ENCODE assay signal across 20 mouse cellular contexts in genomic region chr1:57608423-57608679, GRCm38 (mm10).
DNase-seq lines count a peak whose midpoint lies in the region; ATAC-seq and TF ChIP-seq lines count a peak whose summit lies in the region.
"Had no signal": no experiment of that assay in that cellular context is flagged by ENCODE, and none has a peak within 500 bp of the region (broad histone marks: within the 10 kb centered on the region; RNA-seq: fewer than 3 reads in every experiment).

No protein-coding gene starts in this region.

- H3K4me3 ChIP-seq in embryonic facial prominence, embryonic 11.5 days (ENCODE audit: low read depth, low read length) = no peak overlapping the region
- no peak overlapping the region for H3K4me3 ChIP-seq in embryonic facial prominence, embryonic 10.5 days
- no peak overlapping the region for H3K4me3 ChIP-seq in embryonic facial prominence, embryonic 12.5 days
- H3K4me3 ChIP-seq in forebrain, postnatal 0 days (ENCODE audit: low read depth, low read length) = no peak overlapping the region
- no peak overlapping the region for H3K4me3 ChIP-seq in midbrain, embryonic 12.5 days
- H3K4me3 ChIP-seq: heart, adult 2 months; layer of hippocampus, adult 2 months; limb, embryonic 10.5 days; megakaryocyte, embryonic 14.5 days; myocyte had no signal

- H3K4me1 ChIP-seq in embryonic facial prominence, embryonic 11.5 days (ENCODE audit: control insufficient read depth, insufficient read depth, low read length) = no peaks in the 10 kb centered on the region; the same call in 1 of the 2 replicates
- H3K4me1 ChIP-seq in embryonic facial prominence, embryonic 10.5 days = peaks cover 32% of the 10 kb centered on the region
- H3K4me1 ChIP-seq in embryonic facial prominence, embryonic 12.5 days = peaks cover 9% of the 10 kb centered on the region
- 0 out of 2 replicates have a peak, but pooled peaks cover 8% of the 10 kb centered on the region for H3K4me1 ChIP-seq in forebrain, postnatal 0 days (ENCODE audit: insufficient read depth)
- peaks cover 30% of the 10 kb centered on the region for H3K4me1 ChIP-seq in midbrain, embryonic 12.5 days
- H3K4me1 ChIP-seq: megakaryocyte, embryonic 14.5 days had no signal

- ATAC-seq in embryonic facial prominence, embryonic 11.5 days (replicated peaks; ENCODE audit: insufficient number of reproducible peaks, low FRiP score, low TSS enrichment, low read depth) = 0 out of 2 replicates have a peak, but pooled peaks have one; percentile 39
- peak; percentile 61; the same call in 1 of the 2 replicates for ATAC-seq in embryonic facial prominence, embryonic 12.5 days (ENCODE audit: insufficient number of reproducible peaks, insufficient read depth, low FRiP score, low TSS enrichment)
- ATAC-seq in forebrain, postnatal 0 days = 0 out of 2 replicates have a peak, but pooled peaks have one; percentile 25
- peak; percentile 75 for ATAC-seq in midbrain, embryonic 12.5 days (ENCODE audit: low FRiP score, low read depth)
- ATAC-seq: CD4-positive, CD25-positive, alpha-beta regulatory T cell, adult 4 months; liver, postnatal 0 days; Patski had no signal

- no peak overlapping the region for H3K9ac ChIP-seq in embryonic facial prominence, embryonic 11.5 days (replicated peaks; ENCODE audit: low read length)
- no peak overlapping the region for H3K9ac ChIP-seq in embryonic facial prominence, embryonic 12.5 days
- H3K9ac ChIP-seq in forebrain, postnatal 0 days = no peak overlapping the region
- H3K9ac ChIP-seq in midbrain, embryonic 12.5 days (replicated peaks) = no peak overlapping the region
- H3K9ac ChIP-seq: liver, postnatal 0 days had no signal

- no peak overlapping the region for H3K27ac ChIP-seq in embryonic facial prominence, embryonic 11.5 days (replicated peaks; ENCODE audit: low read depth, low read length)
- no peak overlapping the region for H3K27ac ChIP-seq in embryonic facial prominence, embryonic 10.5 days (replicated peaks)
- H3K27ac ChIP-seq in embryonic facial prominence, embryonic 12.5 days = no peak overlapping the region
- no peak overlapping the region for H3K27ac ChIP-seq in forebrain, postnatal 0 days (ENCODE audit: low read depth, low read length)
- H3K27ac ChIP-seq in midbrain, embryonic 12.5 days (replicated peaks) = no peak overlapping the region
- H3K27ac ChIP-seq: heart, adult 2 months; layer of hippocampus, adult 2 months; limb, embryonic 10.5 days had no signal

- no peak for TF ChIP-seq CTCF in forebrain, postnatal 0 days (IDR thresholded peaks at IDR 0.05; ENCODE audit: low read depth)

- WGBS in embryonic facial prominence, embryonic 11.5 days = 17% methylated on average over 2 of the region's 2 CpGs
- WGBS in embryonic facial prominence, embryonic 10.5 days = 22% methylated on average over 2 of the region's 2 CpGs
- 33% methylated on average over 2 of the region's 2 CpGs for WGBS in embryonic facial prominence, embryonic 12.5 days
- WGBS in forebrain, postnatal 0 days = 8% methylated on average over 2 of the region's 2 CpGs
- WGBS in midbrain, embryonic 12.5 days = 14% methylated on average over 2 of the region's 2 CpGs

- DNase-seq in embryonic facial prominence, embryonic 11.5 days (ENCODE audit: low spot score) = no peak
- DNase-seq in embryonic facial prominence, embryonic 10.5 days (ENCODE audit: low spot score) = no peak
- DNase-seq in forebrain, postnatal 0 days = no peak
- no peak for DNase-seq in frontal cortex, postnatal 36 days (ENCODE audit: low spot score in 2 of 2)
- no peak for DNase-seq in thymus, postnatal 36 days
- no peak for DNase-seq in lung, adult 18-20 months
- DNase-seq: adrenal gland, adult 8-10 months; cerebellum, adult 9-10 months; heart, adult 2 months; kidney, adult 18-20 months; kidney, postnatal 14 days; liver, postnatal 0 days had no signal

- H3K27me3 ChIP-seq in embryonic facial prominence, embryonic 11.5 days (ENCODE audit: control insufficient read depth, insufficient read depth, low read length) = no peaks in the 10 kb centered on the region
- H3K27me3 ChIP-seq in embryonic facial prominence, embryonic 10.5 days (replicated peaks; ENCODE audit: low read depth, poor library complexity, severe bottlenecking) = no peaks in the 10 kb centered on the region
- no peaks in the 10 kb centered on the region for H3K27me3 ChIP-seq in embryonic facial prominence, embryonic 12.5 days
- H3K27me3 ChIP-seq in forebrain, postnatal 0 days (ENCODE audit: insufficient read depth, low read length) = peaks cover 4% of the 10 kb centered on the region; the same call in 1 of the 2 replicates
- H3K27me3 ChIP-seq in midbrain, embryonic 12.5 days = peaks cover 10% of the 10 kb centered on the region
- H3K27me3 ChIP-seq: megakaryocyte, embryonic 14.5 days; Patski had no signal

- H3K36me3 ChIP-seq in embryonic facial prominence, embryonic 11.5 days (replicated peaks; ENCODE audit: control insufficient read depth, insufficient read depth, low read depth, low read length) = no peaks in the 10 kb centered on the region
- no peaks in the 10 kb centered on the region for H3K36me3 ChIP-seq in embryonic facial prominence, embryonic 10.5 days (replicated peaks)
- H3K36me3 ChIP-seq in embryonic facial prominence, embryonic 12.5 days = no peaks in the 10 kb centered on the region
- H3K36me3 ChIP-seq in forebrain, postnatal 0 days (ENCODE audit: insufficient read depth) = no peaks in the 10 kb centered on the region
- H3K36me3 ChIP-seq in midbrain, embryonic 12.5 days = no peaks in the 10 kb centered on the region
- H3K36me3 ChIP-seq: limb, embryonic 10.5 days had no signal

- H3K4me2 ChIP-seq in embryonic facial prominence, embryonic 11.5 days (ENCODE audit: low read depth, low read length) = no peak overlapping the region
- H3K4me2 ChIP-seq in embryonic facial prominence, embryonic 12.5 days (replicated peaks) = no peak overlapping the region
- no peak overlapping the region for H3K4me2 ChIP-seq in forebrain, postnatal 0 days (ENCODE audit: low read depth)
- H3K4me2 ChIP-seq in midbrain, embryonic 12.5 days (replicated peaks) = no peak overlapping the region

- no peaks in the 10 kb centered on the region for H3K9me3 ChIP-seq in embryonic facial prominence, embryonic 11.5 days (replicated peaks; ENCODE audit: control insufficient read depth, low read length)
- H3K9me3 ChIP-seq in embryonic facial prominence, embryonic 10.5 days = no peaks in the 10 kb centered on the region
- no peaks in the 10 kb centered on the region for H3K9me3 ChIP-seq in embryonic facial prominence, embryonic 12.5 days
- H3K9me3 ChIP-seq in forebrain, postnatal 0 days (ENCODE audit: low read length) = no peaks in the 10 kb centered on the region
- H3K9me3 ChIP-seq in midbrain, embryonic 12.5 days = no peaks in the 10 kb centered on the region
- H3K9me3 ChIP-seq: limb, embryonic 10.5 days had no signal

Comparison
In these comparisons a context has a peak if more than half of its experiments do, and no peak if none do; other contexts are left out.
1. ATAC-seq: peak in every context shown above with its lines; median percentile 75 in midbrain, embryonic 12.5 days; 61 in embryonic facial prominence, embryonic 12.5 days; 39 in embryonic facial prominence, embryonic 11.5 days; 25 in forebrain, postnatal 0 days.